Mouse (Mus musculus) layer of hippocampus, adult 2 months (tissue): ENCODE measurements at regions not wholly inside any gene's neighbourhood (a gene's known extent, or its start where the extent isn't known, plus 50 kb on each side); places are given as distances from the start of the nearest gene placed in this dataset.

ENCODE experiments used
- DNase-seq, 2 experiments: peaks; one replicate each; pipeline ENCODE4 v3.0.0; 2022; ENCODE audit warnings: low spot score in 2 of 2
- H3K27ac ChIP-seq: fragments of 200-600 bp; 2 replicates; pipeline ENCODE4 v1.8.1; 2022
- H3K4me3 ChIP-seq: fragments of 200-600 bp; 2 replicates; pipeline ENCODE4 v1.8.1; 2022; ENCODE audit warnings: mild to moderate bottlenecking
- CTCF ChIP-seq: fragments of 200-600 bp; conservative IDR thresholded peaks from 2 replicates; pipeline ENCODE4 v1.8.1; 2022; ENCODE audit warnings: antibody characterized with exemption, mild to moderate bottlenecking, moderate library complexity

- Histone ChIP-seq H3K4me3 (no peak overlapping the region), H3K27ac (no peak overlapping the region)
- no peak for DNase-seq
- no peak for TF ChIP-seq CTCF
These were observed 125.2 kb downstream of the Atp23 start for GRCm38 (mm10) chr10:126775946-126776345.

- Histone ChIP-seq H3K27ac (no peak overlapping the region), H3K4me3 (no peak overlapping the region)
- no peak for DNase-seq
- no peak for TF ChIP-seq CTCF
These were observed 130.6 kb downstream of the Atp23 start for GRCm38 (mm10) chr10:126770446-126771020.

DNA sequence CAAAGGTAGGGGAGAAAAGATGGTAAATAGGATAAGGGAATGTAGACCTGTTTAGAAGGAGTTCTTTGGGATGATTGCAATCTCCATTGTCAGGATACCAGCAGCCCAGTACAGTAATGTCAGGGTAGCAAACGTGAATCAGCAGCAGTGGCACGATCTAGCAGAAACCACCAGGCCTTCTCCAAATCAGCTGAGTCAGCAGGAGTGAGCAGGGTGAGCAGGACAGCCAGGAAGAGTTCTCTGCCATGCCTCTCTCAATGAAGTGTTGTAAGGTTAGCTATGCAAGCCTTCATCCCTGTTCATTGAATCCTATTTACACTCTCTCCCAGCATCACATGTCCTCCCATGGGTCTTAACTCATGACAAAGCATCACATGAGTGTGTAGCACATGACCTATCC is 135.5 kb downstream of the Atp23 start:
- no peak for DNase-seq

DNA sequence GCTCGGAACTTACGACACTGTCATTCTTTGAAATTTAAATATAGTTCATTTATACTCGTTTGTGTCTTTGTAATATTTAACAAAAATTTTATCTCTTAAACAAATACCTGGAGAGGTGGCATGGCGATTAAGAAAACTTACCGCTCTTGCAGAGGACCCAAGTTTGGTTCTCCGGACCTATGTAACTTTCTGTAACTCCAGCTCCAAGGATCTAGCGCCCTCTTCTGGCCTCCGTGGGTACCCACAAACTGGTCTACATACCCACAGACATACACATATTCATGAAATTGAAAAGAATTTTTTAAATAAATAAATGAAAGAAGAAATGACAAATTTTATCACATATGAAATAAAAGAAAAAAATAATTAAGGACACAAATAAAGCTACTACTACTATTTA is 136.4 kb downstream of the Atp23 start:
- no peak for DNase-seq
- Histone ChIP-seq H3K4me3 (no peak overlapping the region), H3K27ac (no peak overlapping the region)
- TF ChIP-seq CTCF, result peak; percentile 33

More for the DNA sequence above, 135.5 kb downstream of the Atp23 start:
- TF ChIP-seq CTCF, result no peak
- Histone ChIP-seq H3K4me3 (no peak overlapping the region), H3K27ac (no peak overlapping the region)

GRCm38 (mm10) chr10:126763976-126764375 is 137.2 kb downstream of the Atp23 start:
- Histone ChIP-seq H3K27ac (no peak overlapping the region), H3K4me3 (no peak overlapping the region)
- no peak for TF ChIP-seq CTCF
- no peak for DNase-seq

GRCm38 (mm10) chr10:126758682-126759081 is 142.5 kb downstream of the Atp23 start:
- Histone ChIP-seq H3K4me3 (no peak overlapping the region), H3K27ac (no peak overlapping the region)
- no peak for TF ChIP-seq CTCF
- DNase-seq, result no peak

- H3K27ac ChIP-seq, result no peak overlapping the region
- H3K4me3 ChIP-seq, result no peak overlapping the region
- TF ChIP-seq CTCF, result no peak
- no peak for DNase-seq
These were observed 148.0 kb downstream of the Atp23 start for GRCm38 (mm10) chr10:126753201-126753600.

DNA sequence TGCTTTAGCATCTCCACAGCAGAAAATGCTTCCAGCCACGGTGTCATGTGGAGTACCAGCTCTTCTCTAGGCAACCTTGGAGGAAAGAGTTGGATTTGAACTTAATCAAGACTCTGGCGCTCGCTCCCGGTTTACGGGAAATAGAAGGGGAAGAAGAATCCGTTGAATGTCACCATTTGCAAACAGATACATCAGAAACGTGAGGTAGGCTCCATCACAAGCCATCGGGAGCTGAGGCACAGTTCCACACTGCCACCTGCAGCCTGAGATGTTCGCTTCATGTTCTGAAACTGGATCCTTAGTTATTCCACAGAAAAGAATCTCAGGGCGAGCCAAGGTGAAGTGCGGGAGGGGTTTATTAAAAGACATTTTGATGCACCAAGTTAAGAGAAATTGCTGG is 148.5 kb downstream of the Atp23 start:
- no peak overlapping the region for H3K27ac ChIP-seq
- H3K4me3 ChIP-seq, result peak overlapping the region; percentile 29; the same call in 1 of the 2 replicates
- peak; percentile 41 to 51 for DNase-seq
- peak; percentile 78 for TF ChIP-seq CTCF

DNA sequence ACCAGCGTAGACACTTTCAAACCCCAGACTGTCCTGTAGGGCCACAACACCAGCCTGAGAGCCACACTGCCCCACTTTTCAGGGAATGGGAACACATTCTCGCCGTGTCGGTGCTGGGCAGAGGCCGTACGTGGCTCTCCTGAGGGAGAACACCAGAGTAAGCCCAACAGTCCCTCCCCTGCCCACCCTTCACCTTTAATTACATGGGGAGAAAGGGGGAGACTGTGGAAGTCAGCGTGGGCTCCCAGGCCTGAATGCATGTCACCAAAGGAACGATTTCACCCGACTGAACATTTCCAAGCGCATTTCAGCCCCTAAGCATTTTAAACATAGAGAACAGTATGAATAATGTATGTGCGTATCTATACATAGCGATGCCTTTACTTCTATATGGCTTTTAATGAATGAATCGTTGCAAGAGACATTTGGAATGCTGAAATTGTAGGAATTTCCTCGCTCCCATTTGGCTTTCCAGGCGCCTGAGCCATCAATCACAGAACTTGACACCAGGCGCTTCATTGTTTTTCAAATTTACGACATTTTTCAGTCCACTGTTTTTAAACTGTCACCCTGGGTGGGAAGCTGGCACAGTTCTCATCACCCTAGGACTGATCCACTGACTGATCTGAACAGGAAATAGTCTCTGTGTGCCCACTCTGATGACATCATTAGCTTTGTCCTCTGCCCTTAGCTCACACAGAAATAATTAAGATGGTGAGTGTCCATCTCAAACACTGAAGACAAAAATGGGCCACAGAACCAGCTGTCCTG is 152.3 kb downstream of the Atp23 start:
- no peak for DNase-seq
- H3K27ac ChIP-seq, result no peak overlapping the region
- TF ChIP-seq CTCF, result no peak
- H3K4me3 ChIP-seq, result no peak overlapping the region

DNA sequence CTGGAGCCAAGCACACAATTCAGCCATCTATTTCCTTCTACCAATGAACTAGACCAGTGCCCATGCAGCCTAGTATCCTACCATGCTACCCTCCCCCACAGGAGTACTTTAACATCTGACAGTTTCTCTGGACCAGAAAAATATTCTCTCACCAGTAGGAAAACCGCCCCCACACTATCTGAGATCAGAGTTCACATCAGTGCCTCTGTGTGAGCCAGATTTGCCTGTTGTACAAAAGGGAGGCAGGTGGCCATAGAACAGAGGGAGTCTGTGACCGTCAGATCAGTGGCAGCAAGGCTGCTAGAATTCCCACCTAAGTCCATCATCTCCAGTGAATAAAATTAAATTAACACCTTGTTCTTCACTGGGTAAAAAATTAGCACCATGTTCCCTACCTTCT is 166.5 kb downstream of the Atp23 start:
- no peak for TF ChIP-seq CTCF
- Histone ChIP-seq H3K27ac (no peak overlapping the region), H3K4me3 (no peak overlapping the region)
- no peak for DNase-seq

- DNase-seq, result no peak
- TF ChIP-seq CTCF, result no peak
These were observed 173.3 kb downstream of the Atp23 start for GRCm38 (mm10) chr10:126727840-126728239.

DNA sequence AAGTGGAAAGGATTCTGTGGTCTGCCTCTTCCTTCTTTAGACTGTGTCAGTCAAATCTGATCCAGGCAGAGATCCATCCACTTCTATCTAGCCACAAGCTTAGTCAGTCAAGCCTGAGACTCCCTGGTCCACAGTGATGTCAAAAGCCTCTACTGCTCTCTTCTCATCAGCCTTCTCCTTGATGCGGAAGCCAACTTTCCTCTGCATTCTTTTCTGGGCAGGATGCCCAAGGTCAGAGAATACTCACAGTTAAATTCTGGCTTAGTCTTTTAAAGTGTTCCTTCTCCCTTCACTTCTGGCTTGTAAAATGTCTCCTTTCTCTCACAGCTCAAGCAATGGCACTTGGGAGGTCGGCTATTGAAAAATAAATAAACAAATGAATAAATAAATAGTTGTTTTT is 183.2 kb downstream of the Atp23 start:
- DNase-seq, result no peak
- no peak for TF ChIP-seq CTCF
- H3K27ac ChIP-seq, result no peak overlapping the region
- H3K4me3 ChIP-seq, result no peak overlapping the region

More at GRCm38 (mm10) chr10:126727840-126728239, 173.3 kb downstream of the Atp23 start:
- H3K4me3 ChIP-seq, result no peak overlapping the region
- no peak overlapping the region for H3K27ac ChIP-seq

- no peak for TF ChIP-seq CTCF
- Histone ChIP-seq H3K4me3 (no peak overlapping the region), H3K27ac (no peak overlapping the region)
- no peak for DNase-seq
These were observed 189.4 kb downstream of the Atp23 start for GRCm38 (mm10) chr10:126711758-126712157.
